Mouse (Mus musculus) forebrain, postnatal 0 days (tissue): ENCODE results near the gene Vps29. TPM values are rescaled to one million over a fixed set of nuclear protein-coding genes. Genes with fewer than 3 reads are reported as not detected.

Experiments used
- ATAC-seq: fragments of 200-750 bp; cut with Nextera tagmentation; 2 replicates; pipeline ENCODE4 v1.8.0; 2017; ENCODE audit warnings: mild to moderate bottlenecking, moderate library complexity
- DNase-seq: peaks from one replicate; pipeline ENCODE4 v3.0.0-alpha.2; 2015
- H3K27ac ChIP-seq: fragments of 300-500 bp; sonication (generic); 2 replicates; pipeline ENCODE4 v1.5.1; 2014; ENCODE audit warnings: low read depth, mild to moderate bottlenecking, antibody characterized with exemption, low read length, moderate library complexity, mixed read lengths
- H3K27me3 ChIP-seq: fragments of 300-500 bp; sonication (generic); 2 replicates; pipeline ENCODE4 v1.6.1; 2014; ENCODE audit warnings: mild to moderate bottlenecking, low read length, mixed read lengths; ENCODE audit not compliant: insufficient read depth
- H3K36me3 ChIP-seq: fragments of 300-500 bp; sonication (generic); 2 replicates; pipeline ENCODE4 v1.6.1; 2014; ENCODE audit warnings: mild to moderate bottlenecking, moderate library complexity; ENCODE audit not compliant: insufficient read depth
- H3K4me1 ChIP-seq: fragments of 300-500 bp; sonication (generic); 2 replicates; pipeline ENCODE4 v1.6.1; 2014; ENCODE audit warnings: antibody characterized with exemption; ENCODE audit not compliant: insufficient read depth
- H3K4me2 ChIP-seq: fragments of 300-500 bp; sonication (generic); 2 replicates; pipeline ENCODE4 v1.6.1; 2014; ENCODE audit warnings: low read depth, mild to moderate bottlenecking, moderate library complexity
- H3K4me3 ChIP-seq: fragments of 300-500 bp; sonication (generic); 2 replicates; pipeline ENCODE4 v1.5.1; 2014; ENCODE audit warnings: low read depth, low read length, mixed read lengths
- H3K9ac ChIP-seq: fragments of 300-500 bp; sonication (generic); 2 replicates; pipeline ENCODE4 v1.6.1; 2014; ENCODE audit warnings: mild to moderate bottlenecking
- H3K9me3 ChIP-seq: fragments of 300-500 bp; sonication (generic); 2 replicates; pipeline ENCODE4 v1.6.1; 2016; ENCODE audit warnings: low read length
- CTCF ChIP-seq: sonication (generic); IDR thresholded peaks from 2 replicates; pipeline ENCODE4 v1.5.1; 2016; ENCODE audit warnings: antibody characterized with exemption, control low read depth, low read depth
- WGBS: fragments of 180-500 bp; shearing (Covaris S2); extraction: QIAGEN DNeasy Blood & Tissue Kit; methylation state at CpG from one replicate; pipeline ENCODE4 v1.1.7; 2014; 5-methylcytosine and 5-hydroxymethylcytosine counted together
- polyA plus RNA-seq: library from polyadenylated mRNA; unstranded; fragments of >200 nt; fragmentation: Nextera tagmentation; extraction: Ambion mirVana; gene quantifications from 2 replicates; pipeline ENCODE4 v1.2.1, GENCODE M21; 2015
- total RNA-seq: library from RNA; depleted of rRNA; stranded (reverse); fragments of >200 nt; gene quantifications from 2 replicates; pipeline ENCODE4 v1.2.3, GENCODE M21; 2014

Vps29 gene
- total and polyA plus RNA-seq, 2 experiments from 2014 or later: 142 to 364 TPM

- no peaks in the 10 kb centered on the region for H3K27me3 ChIP-seq
- H3K36me3 ChIP-seq: no peaks in the 10 kb centered on the region
- TF ChIP-seq CTCF: no peak
- H3K4me1 ChIP-seq: no peaks in the 10 kb centered on the region
- no peak overlapping the region for H3K4me3 ChIP-seq
- H3K9ac ChIP-seq: no peak overlapping the region
- H3K4me2 ChIP-seq: no peak overlapping the region
- DNase-seq: no peak
- WGBS: 92% methylated on average over 7 of the region's 7 CpGs
- no peak overlapping the region for H3K27ac ChIP-seq
- no peak for ATAC-seq
- H3K9me3 ChIP-seq: no peaks in the 10 kb centered on the region
These were observed 17.4 kb upstream of the Vps29 start for GRCm38 (mm10) chr5:122336554-122337294.

DNA sequence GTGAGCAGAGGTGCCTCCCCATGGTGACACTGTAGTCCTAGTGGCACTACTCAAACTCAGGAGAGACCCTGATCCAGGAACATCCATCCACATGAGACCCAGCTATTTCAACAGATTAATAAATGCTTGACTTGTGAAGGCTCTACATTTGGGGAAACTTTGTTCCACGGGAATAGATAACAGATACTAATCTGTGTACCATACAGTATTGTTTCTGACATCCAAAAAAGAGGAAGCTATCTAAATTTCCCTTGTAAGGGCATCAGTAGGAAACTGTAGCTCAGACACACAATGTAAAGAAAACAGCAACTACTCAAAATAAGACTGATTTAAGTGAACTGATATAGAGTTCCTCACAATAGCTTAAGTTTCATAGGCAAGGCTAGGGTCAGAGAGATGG lies 11.3 kb upstream of the Vps29 start:
- no peak overlapping the region for H3K9ac ChIP-seq
- WGBS: 87% methylated on average over 1 of the region's 1 CpGs
- ATAC-seq: no peak

DNA sequence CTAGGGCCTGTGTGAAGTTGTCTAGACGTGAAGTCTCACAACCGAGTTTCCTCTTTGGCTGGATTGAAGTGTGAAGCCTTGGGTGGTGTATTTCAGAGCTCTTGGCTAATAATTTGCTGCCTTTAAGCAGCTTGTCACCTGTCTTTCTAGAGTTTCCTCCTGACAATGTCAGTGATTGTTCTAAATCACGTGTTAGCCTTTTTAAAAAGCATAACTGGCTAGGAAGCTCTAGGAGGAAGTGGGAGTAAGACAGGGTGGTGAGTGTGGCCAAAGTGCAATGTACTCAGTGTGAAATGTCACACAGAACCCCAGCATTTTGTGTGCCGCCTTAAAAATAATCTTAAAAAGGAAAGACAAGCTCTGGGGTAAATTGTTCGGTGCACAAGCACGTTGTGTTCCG lies 10.4 kb upstream of the Vps29 start:
- Histone ChIP-seq H3K27ac (no peak overlapping the region), H3K4me3 (no peak overlapping the region), H3K4me2 (no peak overlapping the region), H3K4me1 (no peaks in the 10 kb centered on the region), H3K9me3 (no peaks in the 10 kb centered on the region), H3K36me3 (no peaks in the 10 kb centered on the region), H3K9ac (no peak overlapping the region), H3K27me3 (no peaks in the 10 kb centered on the region)
- ATAC-seq (no peak), DNase-seq (no peak)
- TF ChIP-seq CTCF: no peak
- 41% methylated on average over 7 of the region's 7 CpGs for WGBS

More for the DNA sequence above, 11.3 kb upstream of the Vps29 start:
- H3K9me3 ChIP-seq: no peaks in the 10 kb centered on the region
- no peaks in the 10 kb centered on the region for H3K36me3 ChIP-seq
- no peak overlapping the region for H3K4me2 ChIP-seq
- no peak overlapping the region for H3K4me3 ChIP-seq
- TF ChIP-seq CTCF: no peak
- H3K4me1 ChIP-seq: no peaks in the 10 kb centered on the region
- H3K27me3 ChIP-seq: no peaks in the 10 kb centered on the region
- DNase-seq: no peak
- no peak overlapping the region for H3K27ac ChIP-seq

DNA sequence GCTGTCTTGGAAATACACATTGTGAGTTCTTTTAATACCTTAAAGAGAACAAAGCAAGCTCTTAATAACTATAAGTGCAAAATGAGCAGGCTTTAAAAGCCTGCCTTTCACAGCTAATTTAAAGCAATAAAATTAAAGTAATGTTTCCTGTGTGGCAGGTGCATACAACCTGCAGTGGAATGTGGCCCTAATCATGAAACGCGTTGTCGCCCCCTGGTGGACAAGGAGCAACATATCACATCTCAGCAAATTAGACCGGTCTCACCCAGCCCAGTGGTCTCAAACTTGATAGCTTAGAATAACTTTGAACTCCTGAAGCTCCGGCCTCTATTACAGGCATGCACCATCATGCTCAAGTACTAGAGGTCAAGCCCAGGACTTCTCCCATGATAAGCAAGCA lies 9.9 kb upstream of the Vps29 start:
- ATAC-seq (peak; percentile 67), DNase-seq (peak; percentile 87)
- H3K36me3 ChIP-seq: no peaks in the 10 kb centered on the region
- H3K9me3 ChIP-seq: no peaks in the 10 kb centered on the region
- H3K4me3 ChIP-seq: no peak overlapping the region
- H3K9ac ChIP-seq: no peak overlapping the region
- no peaks in the 10 kb centered on the region for H3K27me3 ChIP-seq
- 6% methylated on average over 5 of the region's 5 CpGs for WGBS
- H3K4me2 ChIP-seq: no peak overlapping the region
- H3K4me1 ChIP-seq: no peaks in the 10 kb centered on the region
- no peak overlapping the region for H3K27ac ChIP-seq
- peak; percentile 89 for TF ChIP-seq CTCF

DNA sequence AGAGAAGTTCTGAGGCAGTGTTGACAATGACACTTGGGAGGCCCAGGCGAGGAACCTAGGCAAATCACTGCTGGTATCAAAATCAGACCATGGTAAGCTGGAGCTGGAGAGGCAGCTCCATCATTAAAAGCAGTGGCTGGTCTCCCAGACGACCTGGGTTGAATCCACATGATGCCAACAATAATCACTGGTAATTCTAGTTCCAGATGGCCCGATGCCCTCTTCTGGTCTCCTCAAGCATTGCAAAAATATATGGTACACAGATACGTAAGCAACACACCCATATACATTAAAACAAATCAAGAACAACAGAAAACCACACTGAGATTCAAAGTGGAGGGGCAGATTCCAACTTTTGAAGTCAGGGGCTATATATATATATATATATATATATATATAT lies 8.4 kb upstream of the Vps29 start:
- Histone ChIP-seq H3K36me3 (no peaks in the 10 kb centered on the region), H3K4me3 (no peak overlapping the region), H3K27ac (no peak overlapping the region), H3K9me3 (no peaks in the 10 kb centered on the region), H3K27me3 (no peaks in the 10 kb centered on the region), H3K4me1 (no peaks in the 10 kb centered on the region), H3K9ac (no peak overlapping the region), H3K4me2 (no peak overlapping the region)
- DNase-seq: no peak
- 77% methylated on average over 4 of the region's 4 CpGs for WGBS
- TF ChIP-seq CTCF: peak; percentile 27; the same call in 1 of the 2 replicates
- no peak for ATAC-seq

GRCm38 (mm10) chr5:122354492-122355067 lies 411 bp downstream of the Vps29 start:
- Histone ChIP-seq H3K4me2 (peak overlapping the region; percentile 64), H3K27me3 (no peaks in the 10 kb centered on the region), H3K9me3 (no peaks in the 10 kb centered on the region), H3K4me3 (peak overlapping the region; percentile 98), H3K36me3 (0 out of 2 replicates have a peak, but pooled peaks cover 4% of the 10 kb centered on the region), H3K27ac (peak overlapping the region; percentile 86), H3K4me1 (peaks cover 11% of the 10 kb centered on the region), H3K9ac (peak overlapping the region; percentile 93)
- DNase-seq (no peak), ATAC-seq (peak; percentile 42)
- TF ChIP-seq CTCF: 0 out of 2 replicates have a peak, but pooled peaks have one; percentile 33
- under 1% methylated on average over 54 of the region's 57 CpGs for WGBS

DNA sequence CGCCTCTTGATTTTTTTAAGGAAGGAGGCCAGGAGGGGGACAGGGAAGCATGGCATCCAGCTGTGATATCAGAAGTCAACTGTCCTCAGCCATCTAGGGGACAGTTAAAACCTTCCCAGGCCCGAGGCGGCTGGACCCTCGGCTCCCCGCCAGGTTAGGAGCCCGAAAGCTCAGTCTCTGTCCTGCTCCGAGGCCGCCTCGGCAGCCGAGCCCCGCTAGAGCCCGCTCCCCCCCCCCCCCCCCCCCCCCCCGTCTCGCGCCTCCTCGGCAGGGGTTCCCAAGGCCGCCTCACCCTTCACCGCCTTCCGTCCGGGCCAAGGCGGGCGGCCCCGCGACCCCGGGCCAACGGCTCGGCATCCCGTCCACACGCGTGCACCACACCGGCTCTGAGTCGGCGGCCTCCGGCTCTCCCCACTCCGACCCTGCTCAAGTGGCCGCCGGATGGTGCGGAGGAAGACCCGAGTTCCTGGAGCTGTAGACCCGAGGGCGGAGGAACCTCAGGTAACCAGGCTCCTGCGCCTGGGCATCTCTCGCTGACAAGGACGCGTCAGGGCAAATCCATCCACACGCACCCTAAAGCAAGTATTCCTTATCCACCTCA lies 17.5 kb downstream of the Vps29 start, which contains the start of gene Gpn3:
TSS of gene Gpn3 (plus strand) at position 286 of the 601 bp plus-strand sequence.
- peak; percentile 31 for DNase-seq
- under 1% methylated on average over 35 of the region's 46 CpGs for WGBS

More for the DNA sequence above, 17.5 kb downstream of the Vps29 start, which contains the start of gene Gpn3:
- no peaks in the 10 kb centered on the region for H3K9me3 ChIP-seq
- peaks cover 39% of the 10 kb centered on the region for H3K36me3 ChIP-seq
- peak within 1 kb of the TSS; percentile 96 for H3K27ac ChIP-seq
- no peak for TF ChIP-seq CTCF
- H3K4me3 ChIP-seq: peak within 1 kb of the TSS; percentile 82
- peaks cover 7% of the 10 kb centered on the region; the same call in 1 of the 2 replicates for H3K4me1 ChIP-seq
- peak within 1 kb of the TSS; percentile 72 for H3K4me2 ChIP-seq
- ATAC-seq: peak; percentile 75
- H3K9ac ChIP-seq: peak within 1 kb of the TSS; percentile 87
- H3K27me3 ChIP-seq: no peaks in the 10 kb centered on the region
